Mouse (Mus musculus): ENCODE data around the gene Snx9. TPM values are rescaled to one million over a fixed set of nuclear protein-coding genes. Genes with fewer than 3 reads are reported as not detected.

Snx9 gene
- total RNA-seq, 2 experiments from 2014 or later: 15.6 to 16.1 TPM

GRCm38 (mm10) chr17:5977056-5977920 lies 136.2 kb downstream of the Snx9 start:
- DNase-seq (ENCODE audit: low spot score in 2 of 2): no peak
- H3K4me3 ChIP-seq: peak overlapping the region; percentile 57
- no peak for TF ChIP-seq CTCF (conservative IDR thresholded peaks at IDR 0.05)
- H3K27ac ChIP-seq: peak overlapping the region; percentile 82

DNA sequence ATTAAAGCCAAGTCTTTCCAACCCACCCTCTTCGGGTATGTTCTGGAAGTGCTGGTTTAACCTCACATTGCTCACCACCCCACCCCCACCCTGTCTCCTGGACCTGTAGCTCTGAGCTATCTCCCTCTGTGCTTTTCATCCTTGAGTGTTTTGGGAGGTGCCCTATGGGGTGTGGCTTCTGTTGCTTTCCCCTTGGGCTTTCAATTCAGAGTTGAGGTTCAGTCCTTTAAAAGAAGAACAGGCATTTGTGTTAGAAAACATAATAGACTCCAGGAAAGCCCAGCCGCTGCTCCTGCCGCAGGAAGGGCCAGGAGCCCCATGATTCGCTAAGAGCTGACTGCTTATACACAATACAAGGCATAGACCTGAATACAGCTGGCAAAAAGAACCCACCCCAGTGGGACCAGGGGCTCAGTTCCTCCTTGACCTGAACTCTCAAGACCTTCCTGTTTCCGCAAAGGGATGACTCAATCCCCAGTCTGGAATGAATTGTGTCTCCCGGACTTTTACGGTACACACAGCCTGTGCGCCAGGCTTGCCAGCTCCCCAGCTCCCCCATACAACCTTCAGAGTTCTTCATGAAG lies 136.9 kb downstream of the Snx9 start:
- H3K27ac ChIP-seq: peak overlapping the region; percentile 82
- H3K4me3 ChIP-seq: peak overlapping the region; percentile 23; the same call in 1 of the 2 replicates
- TF ChIP-seq CTCF (conservative IDR thresholded peaks at IDR 0.05): no peak
- DNase-seq (ENCODE audit: low spot score in 2 of 2): no peak

GRCm38 (mm10) chr17:5978505-5979077 lies 137.5 kb downstream of the Snx9 start:
- peak overlapping the region; percentile 23; the same call in 1 of the 2 replicates for H3K4me3 ChIP-seq
- peak overlapping the region; percentile 82 for H3K27ac ChIP-seq
- TF ChIP-seq CTCF (conservative IDR thresholded peaks at IDR 0.05): no peak
- DNase-seq (ENCODE audit: low spot score in 2 of 2): no peak

- peak; percentile 64 for TF ChIP-seq CTCF (conservative IDR thresholded peaks at IDR 0.05)
- no peak overlapping the region for H3K4me3 ChIP-seq
- DNase-seq (ENCODE audit: low spot score in 2 of 2): no peak
- H3K27ac ChIP-seq: no peak overlapping the region
Measured at GRCm38 (mm10) chr17:5980860-5981259, 139.7 kb downstream of the Snx9 start.

Other genes starting within 250 kb of the Snx9 start
- gene Synj2, start 100.0 kb downstream of the Snx9 start, total RNA-seq (2021): 10 to 100 TPM; 54.1 to 62.2 TPM
- 10 to 100 TPM; 17.2 to 18.4 TPM for gene Serac1, start 238.4 kb downstream of the Snx9 start, total RNA-seq (2021)
- 100 to 1,000 TPM; 121 to 126 TPM for gene Gtf2h5, start 238.5 kb downstream of the Snx9 start, total RNA-seq (2021)

Data from layer of hippocampus, adult 2 months (tissue).